Mouse (Mus musculus) cerebellum, postnatal 4 days (tissue): ENCODE measurements around the gene Gse1.

Source experiments
- DNase-seq, 2 experiments: peaks; one replicate each; pipeline ENCODE4 v3.0.0; 2022; ENCODE audit warnings: low spot score in 2 of 2, mixed read lengths in 1 of 2

The Gse1 gene

GRCm38 (mm10) chr8:120551677-120551980 lies 323.4 kb downstream of the Gse1 start:
- DNase-seq, result no peak

DNA sequence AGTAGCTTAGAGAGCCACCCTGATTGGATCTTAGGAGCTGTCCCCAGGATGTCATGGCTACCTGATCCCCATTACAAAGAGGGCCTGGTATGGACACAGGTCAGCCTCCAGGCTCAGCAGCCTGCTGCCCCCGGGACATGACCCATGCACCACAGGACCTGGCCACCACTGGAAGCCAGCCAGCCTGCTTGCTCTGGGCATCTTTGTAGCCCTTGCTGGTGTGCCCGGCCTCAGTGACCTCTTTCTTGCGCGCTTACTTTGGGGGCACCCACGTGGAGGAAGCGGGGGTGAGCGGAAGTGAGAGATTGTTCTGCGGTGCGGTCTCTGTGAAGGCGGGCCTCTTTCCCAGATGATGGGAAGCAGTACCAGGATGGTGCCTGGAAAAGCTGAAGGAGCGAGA lies 324.3 kb downstream of the Gse1 start:
- DNase-seq, result no peak

DNA sequence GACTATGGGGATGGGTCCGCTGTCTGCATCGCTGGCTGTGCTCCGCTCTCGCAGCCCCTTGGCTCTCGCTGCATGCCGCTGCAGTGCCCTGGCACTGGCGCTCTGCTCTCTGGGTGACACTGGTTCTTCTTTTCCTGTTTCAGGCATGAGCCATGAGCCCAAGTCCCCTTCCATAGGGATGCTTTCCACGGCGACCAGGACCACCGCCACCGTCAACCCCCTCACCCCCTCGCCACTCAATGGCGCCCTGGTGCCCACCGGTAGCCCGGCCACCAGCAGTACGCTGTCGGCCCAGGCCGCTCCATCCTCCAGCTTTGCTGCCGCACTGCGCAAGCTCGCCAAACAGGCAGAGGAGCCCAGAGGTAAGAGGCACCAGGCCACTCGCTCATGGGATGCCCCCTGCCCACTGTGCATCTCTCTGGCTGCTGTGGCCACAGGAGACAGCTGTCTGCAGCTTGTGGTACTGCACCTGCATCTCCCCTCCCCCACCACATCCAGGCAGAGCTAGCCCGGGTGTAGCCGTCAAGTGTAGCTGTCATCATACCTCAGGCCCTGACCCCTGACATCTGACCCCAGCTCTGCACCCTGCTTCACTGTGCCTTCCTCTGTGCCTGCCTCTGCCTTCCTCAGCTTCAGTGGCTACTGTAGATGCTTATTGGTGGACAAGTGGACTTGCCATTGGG lies 325.3 kb downstream of the Gse1 start:
- DNase-seq, result no peak

- no peak for DNase-seq
These were observed 326.3 kb downstream of the Gse1 start for GRCm38 (mm10) chr8:120554466-120555039.

GRCm38 (mm10) chr8:120556198-120556892 lies 328.1 kb downstream of the Gse1 start:
- no peak for DNase-seq

DNA sequence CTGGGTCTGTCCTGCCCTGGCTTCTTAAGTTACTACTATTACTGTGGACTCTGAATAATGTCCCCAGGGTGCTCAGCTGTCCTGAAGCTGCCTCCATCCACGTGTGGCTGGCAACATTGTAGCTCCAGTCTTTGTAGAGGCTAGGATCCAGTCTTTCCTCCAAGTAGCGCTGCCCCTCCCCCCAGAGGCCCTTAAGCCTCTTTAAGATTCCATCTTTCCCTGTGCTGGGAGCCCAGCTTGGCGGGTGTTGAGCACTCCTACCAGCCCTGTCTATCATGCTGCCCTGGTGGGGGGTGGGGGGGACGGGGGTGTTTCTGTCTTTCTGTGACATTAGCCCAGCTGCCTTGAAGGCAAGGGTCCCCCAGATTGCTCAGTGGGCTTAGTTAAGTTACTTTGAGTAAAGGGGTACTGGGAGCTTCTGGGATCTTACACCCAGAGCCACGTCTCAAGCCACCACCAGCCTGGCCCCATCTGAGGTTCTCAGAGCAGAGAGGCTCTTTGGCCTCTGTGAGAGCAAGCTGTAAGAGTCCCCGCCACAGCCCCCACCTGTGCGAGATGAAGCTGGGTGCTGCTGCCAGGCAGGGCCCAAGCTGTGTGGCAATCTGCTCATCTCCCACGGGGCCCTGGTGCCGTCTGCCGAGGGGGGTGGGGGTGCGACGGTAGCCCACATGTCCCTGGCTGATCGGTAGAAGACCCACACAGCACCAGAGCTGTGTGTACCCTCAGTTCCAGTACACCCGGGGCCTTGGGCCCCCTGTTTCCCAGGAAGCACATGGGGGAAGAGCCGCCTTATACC lies 329.1 kb downstream of the Gse1 start:
- DNase-seq, result no peak

- no peak for DNase-seq
These were observed 329.9 kb downstream of the Gse1 start for GRCm38 (mm10) chr8:120558162-120558561.

GRCm38 (mm10) chr8:120559654-120560053 lies 331.4 kb downstream of the Gse1 start:
- no peak for DNase-seq

DNA sequence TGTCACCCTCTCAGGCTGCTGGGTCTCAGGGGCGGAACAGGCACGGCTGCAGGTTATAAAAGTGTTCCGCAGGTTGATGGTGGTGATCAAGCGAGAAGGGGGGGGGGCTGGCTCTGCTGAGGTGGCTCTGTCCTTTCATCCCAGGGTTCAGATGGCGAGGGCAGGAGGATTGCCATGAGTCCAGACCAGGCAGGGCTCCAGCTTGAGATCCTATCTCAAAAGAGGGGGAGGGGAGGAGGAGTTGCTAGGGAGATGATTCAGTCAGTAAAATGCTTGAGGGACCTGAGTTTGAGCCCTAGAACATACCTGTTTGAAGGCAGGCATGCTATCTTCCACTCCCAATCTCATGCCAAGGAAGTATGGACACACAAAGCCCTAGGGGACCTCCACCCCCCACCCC lies 332.3 kb downstream of the Gse1 start:
- DNase-seq, result no peak

DNA sequence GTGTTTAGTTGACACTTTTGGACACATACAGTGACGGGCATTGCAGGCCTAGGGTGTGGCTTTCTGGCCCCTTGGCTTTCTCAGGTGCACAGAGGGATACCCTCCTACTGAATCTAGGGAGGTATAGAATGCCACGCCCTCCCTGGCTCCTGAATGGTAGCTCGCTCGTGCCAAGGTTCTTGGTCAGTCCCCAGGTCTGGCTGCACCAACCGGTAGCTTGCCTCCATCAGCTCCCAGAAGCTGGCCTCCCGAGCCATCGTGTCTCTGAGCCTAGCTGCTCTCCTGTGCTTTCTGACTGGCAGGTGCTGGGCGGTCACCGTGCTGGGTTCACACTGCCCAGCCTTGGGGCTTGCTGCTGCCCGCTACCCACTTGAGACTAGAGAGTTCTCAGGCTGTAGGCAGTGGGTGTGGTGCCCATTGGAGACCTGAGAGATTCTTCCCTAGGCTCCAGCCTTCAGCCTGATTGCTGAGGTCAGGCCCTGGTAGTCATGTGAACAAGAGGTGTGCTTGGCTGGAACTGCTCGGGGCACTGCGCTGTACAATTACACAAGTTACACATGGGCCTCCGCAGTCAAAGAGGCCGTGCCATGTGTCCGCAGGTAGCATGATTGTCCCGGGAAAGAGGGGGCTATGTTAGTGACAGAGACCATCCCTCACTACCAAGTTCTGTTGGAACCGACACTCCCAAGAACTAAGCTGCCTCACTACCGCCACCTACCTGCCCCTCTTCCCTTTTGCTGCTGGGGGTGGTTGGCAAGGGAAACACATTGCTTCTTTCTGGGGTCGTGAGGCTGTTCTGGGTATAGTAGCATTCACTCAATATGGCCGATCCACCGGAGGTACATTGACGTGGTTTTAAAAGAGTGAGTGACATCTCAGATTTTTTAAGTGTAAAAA lies 333.5 kb downstream of the Gse1 start:
- DNase-seq, result no peak

DNA sequence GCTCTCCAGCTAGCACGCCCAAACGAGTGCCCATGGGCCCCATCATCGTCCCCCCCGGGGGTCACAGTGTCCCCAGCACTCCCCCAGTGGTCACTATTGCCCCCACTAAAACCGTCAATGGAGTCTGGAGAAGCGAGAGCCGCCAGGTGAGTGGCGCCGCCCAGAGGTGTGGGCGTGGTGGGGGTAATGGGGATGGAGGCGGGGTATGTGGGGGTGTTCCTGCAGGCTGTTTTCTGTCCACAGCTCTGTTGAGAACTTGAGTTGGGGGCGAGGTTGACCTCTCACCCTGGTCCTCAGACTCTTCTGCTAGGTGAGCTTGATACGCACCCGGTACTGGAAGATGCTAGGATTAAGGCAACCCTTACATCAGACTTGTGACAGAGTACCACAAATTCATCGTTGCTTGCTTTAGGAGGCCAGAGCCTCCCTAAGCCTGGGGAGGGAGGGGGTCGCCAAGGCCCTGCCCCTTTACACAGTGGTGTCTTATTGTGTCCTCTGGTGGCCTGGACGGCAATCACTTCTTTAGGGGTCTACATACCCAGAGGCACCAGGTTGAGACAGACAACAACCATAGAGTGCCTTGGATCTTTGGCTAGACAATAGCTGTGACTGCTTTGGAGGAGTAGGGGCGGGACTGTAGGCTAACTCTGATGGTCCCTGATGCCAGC lies 334.6 kb downstream of the Gse1 start:
- DNase-seq, result no peak

- no peak for DNase-seq
These were observed 335.1 kb downstream of the Gse1 start for GRCm38 (mm10) chr8:120563348-120563724.

DNA sequence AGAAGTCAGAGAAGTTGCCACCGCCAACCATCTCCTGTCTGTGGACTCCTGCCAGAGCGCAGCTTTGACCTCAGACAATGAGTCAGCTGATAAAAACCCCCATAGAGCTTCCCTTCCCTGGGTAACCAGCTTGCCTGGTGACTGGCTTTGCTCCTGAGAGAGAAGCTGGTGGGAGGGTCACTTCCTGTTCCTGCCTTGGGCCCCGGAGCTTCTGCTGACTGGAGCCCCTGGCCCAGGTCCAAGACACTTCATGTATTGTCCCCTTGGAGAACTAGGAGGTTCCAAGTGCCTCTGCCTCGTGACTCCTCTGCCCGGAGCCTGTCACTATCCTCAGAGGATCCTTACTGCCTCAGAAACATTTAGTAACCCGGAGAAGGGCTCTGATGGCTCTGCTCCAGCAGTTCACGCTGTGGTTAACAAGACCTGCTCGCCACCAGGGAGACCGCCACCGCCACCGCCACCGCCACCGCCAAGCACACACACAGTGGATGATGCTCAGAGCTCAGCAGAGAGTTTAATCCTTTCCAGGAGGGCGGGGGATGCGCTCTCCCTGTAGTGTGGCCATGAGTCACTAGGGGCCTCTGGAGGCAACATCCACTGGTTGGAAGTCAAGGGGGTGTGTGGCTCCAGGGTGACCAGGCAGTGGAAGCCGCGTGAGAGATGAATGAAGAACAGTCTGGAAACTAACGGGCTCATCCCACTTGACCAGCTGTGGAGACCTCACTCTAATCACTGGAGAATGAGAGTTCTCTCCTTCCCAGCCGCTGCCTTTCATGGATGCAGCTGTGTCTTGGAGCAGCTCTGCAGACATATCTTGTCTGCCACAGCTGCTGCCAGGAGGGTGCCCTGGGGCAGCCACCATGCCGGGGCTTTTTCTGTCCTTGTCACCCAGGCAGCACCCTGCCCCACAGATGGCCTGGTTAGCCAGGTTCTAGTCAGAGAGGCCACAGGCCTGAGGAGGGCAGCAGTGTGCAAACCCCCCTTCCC lies 335.9 kb downstream of the Gse1 start:
- DNase-seq, result peak in 1 of 2 experiments; percentile 81

DNA sequence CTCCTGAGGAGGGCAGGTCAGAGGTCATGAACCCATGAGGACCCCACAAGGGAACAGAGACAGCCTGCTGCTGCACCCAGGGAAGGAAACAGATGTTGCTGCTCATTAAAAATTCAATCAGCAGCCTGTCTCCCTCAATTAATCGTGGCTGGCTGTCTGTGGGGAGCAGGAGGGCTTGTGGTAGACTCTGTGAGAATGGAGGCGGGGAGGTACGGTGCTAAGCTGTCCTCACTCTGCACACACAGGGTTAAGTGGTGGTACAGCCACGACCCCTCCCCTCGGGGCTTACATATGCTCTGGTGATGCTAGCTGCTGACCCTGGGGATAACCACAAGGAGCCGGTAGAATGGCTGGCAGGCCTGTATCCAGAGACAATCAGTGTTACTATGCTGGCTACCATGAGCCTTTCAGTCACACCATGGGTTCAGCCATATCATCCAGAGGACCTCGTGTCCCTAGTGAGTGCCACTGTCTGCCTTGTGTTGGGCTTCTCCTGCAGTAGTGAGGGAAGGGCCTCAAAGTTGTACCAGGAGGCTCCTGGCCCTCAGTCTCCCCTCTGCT lies 337.0 kb downstream of the Gse1 start:
- no peak for DNase-seq

- no peak for DNase-seq
These were observed 338.4 kb downstream of the Gse1 start for GRCm38 (mm10) chr8:120566681-120567080.

DNA sequence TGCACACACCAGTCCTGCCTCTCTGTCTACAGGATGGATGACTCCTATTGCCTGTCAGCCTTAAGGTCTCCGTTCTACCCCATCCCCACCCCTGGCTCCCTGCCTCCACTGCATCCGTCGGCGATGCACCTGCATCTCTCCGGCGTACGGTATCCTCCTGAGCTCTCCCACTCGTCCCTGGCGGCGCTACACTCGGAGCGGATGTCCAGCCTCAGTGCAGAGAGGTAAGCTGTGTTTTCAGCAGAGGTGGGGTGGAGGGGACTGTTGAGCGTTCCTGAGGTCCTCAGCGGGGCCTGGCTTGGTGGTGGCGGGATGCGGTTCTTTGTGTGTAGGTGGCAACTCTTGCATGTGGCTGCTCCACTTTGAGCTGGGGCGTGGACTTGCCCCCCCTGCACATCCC lies 339.5 kb downstream of the Gse1 start:
- DNase-seq, result no peak

DNA sequence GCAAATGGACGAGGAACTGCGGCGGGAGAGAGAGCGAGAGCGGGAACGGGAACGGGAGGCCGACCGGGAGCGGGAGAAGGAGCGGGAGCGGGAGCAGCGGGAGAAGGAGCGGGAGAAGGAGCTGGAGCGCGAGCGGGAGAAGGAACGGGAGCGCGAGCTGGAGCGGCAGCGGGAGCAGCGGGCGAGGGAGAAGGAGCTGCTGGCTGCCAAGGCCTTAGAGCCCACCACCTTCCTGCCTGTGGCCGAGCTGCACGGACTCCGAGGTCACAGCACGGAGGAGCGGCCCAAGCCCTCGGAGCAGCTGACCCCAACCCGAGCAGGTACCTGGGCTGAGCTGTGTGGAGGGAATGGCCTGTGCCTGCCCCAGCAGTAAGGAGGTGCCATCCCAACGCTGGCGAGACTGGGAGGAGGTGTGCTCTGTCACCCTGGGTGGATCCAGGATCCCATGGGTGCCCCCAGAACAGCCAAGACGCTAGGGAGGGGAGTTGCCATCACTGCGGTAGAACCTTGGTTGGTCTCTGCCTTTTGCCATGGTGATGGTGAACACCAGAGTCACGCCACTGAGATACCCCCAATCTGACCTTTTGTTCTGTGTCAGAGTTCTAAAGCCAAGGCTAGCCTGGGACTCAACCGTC lies 340.0 kb downstream of the Gse1 start:
- DNase-seq, result no peak

DNA sequence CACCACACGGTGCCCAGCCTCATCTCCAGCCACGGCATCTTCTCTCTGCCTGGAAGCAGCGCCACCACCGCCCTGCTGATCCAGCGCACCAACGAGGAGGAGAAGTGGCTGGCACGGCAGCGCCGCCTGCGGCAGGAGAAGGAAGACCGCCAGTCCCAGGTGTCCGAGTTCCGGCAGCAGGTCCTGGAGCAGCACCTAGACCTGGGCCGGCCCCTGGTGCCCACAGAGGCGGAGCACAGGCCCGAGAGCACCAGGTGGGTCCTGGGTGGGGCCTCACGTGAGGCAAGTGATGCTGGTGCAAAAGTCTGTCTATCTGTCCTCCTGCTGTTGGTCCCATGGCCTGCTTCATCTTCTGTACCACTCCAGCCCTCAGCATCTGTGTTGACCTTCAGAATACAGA lies 340.9 kb downstream of the Gse1 start:
- no peak for DNase-seq
